Mouse (Mus musculus): Measurements from ENCODE around the gene Carm1. TPM values are rescaled to one million over a fixed set of nuclear protein-coding genes. Genes with fewer than 3 reads are reported as not detected.
A peak's percentile ranks its signal among the peaks of the same experiment; 100 is the strongest.
"Not testable (repeated sequence)": the region's sequence is repeated elsewhere in the genome, so short reads cannot be mapped to it uniquely, and the experiment has no call there.

Gene Carm1
- polyA plus RNA-seq, 1 experiment from 2014 or later, result 42.0 TPM

- Histone ChIP-seq H3K36me3 (ENCODE audit: control insufficient read depth, insufficient read depth, low read length) (no peaks in the 10 kb centered on the region), H3K4me1 (ENCODE audit: control insufficient read depth, insufficient read depth, low read length) (no peaks in the 10 kb centered on the region), H3K4me2 (ENCODE audit: low read length) (no peak overlapping the region), H3K4me3 (replicated peaks; ENCODE audit: low read depth, low read length) (no peak overlapping the region), H3K27ac (replicated peaks; ENCODE audit: low read depth, low read length) (no peak overlapping the region), H3K9ac (replicated peaks; ENCODE audit: low read length) (no peak overlapping the region), H3K27me3 (ENCODE audit: control insufficient read depth, insufficient read depth, low read length) (no peaks in the 10 kb centered on the region), H3K9me3 (ENCODE audit: control insufficient read depth, low read length) (no peaks in the 10 kb centered on the region)
- ATAC-seq (ENCODE audit: low FRiP score, low TSS enrichment), result no peak
- WGBS, result 89% methylated on average over 3 of the region's 3 CpGs
- DNase-seq, result no peak
These were observed 20.1 kb upstream of the Carm1 start for GRCm38 (mm10) chr9:21526634-21526944.

- H3K27me3 ChIP-seq (ENCODE audit: control insufficient read depth, insufficient read depth, low read length), result no peaks in the 10 kb centered on the region
- DNase-seq (no peak), ATAC-seq (ENCODE audit: low FRiP score, low TSS enrichment) (no peak)
- no peaks in the 10 kb centered on the region for H3K4me1 ChIP-seq (ENCODE audit: control insufficient read depth, insufficient read depth, low read length)
- H3K27ac ChIP-seq (replicated peaks; ENCODE audit: low read depth, low read length), result no peak overlapping the region
- H3K36me3 ChIP-seq (ENCODE audit: control insufficient read depth, insufficient read depth, low read length), result no peaks in the 10 kb centered on the region
- H3K4me2 ChIP-seq (ENCODE audit: low read length), result no peak overlapping the region
- no peak overlapping the region for H3K9ac ChIP-seq (replicated peaks; ENCODE audit: low read length)
- no peaks in the 10 kb centered on the region for H3K9me3 ChIP-seq (ENCODE audit: control insufficient read depth, low read length)
- 90% methylated on average over 2 of the region's 2 CpGs for WGBS
- H3K4me3 ChIP-seq (replicated peaks; ENCODE audit: low read depth, low read length), result no peak overlapping the region
These were observed 19.4 kb upstream of the Carm1 start for GRCm38 (mm10) chr9:21527100-21527801.

- 82% methylated on average over 1 of the region's 1 CpGs for WGBS
- Histone ChIP-seq H3K4me3 (replicated peaks; ENCODE audit: low read depth, low read length) (no peak overlapping the region), H3K27me3 (ENCODE audit: control insufficient read depth, insufficient read depth, low read length) (no peaks in the 10 kb centered on the region), H3K27ac (replicated peaks; ENCODE audit: low read depth, low read length) (no peak overlapping the region), H3K36me3 (ENCODE audit: control insufficient read depth, insufficient read depth, low read length) (no peaks in the 10 kb centered on the region), H3K9me3 (ENCODE audit: control insufficient read depth, low read length) (no peaks in the 10 kb centered on the region), H3K4me1 (ENCODE audit: control insufficient read depth, insufficient read depth, low read length) (no peaks in the 10 kb centered on the region), H3K9ac (replicated peaks; ENCODE audit: low read length) (no peak overlapping the region), H3K4me2 (ENCODE audit: low read length) (no peak overlapping the region)
- no peak for DNase-seq
- ATAC-seq (ENCODE audit: low FRiP score, low TSS enrichment), result no peak
These were observed 18.8 kb upstream of the Carm1 start for GRCm38 (mm10) chr9:21527917-21528324.

- Histone ChIP-seq H3K4me1 (ENCODE audit: control insufficient read depth, insufficient read depth, low read length) (no peaks in the 10 kb centered on the region), H3K4me2 (ENCODE audit: low read length) (no peak overlapping the region), H3K9ac (replicated peaks; ENCODE audit: low read length) (no peak overlapping the region), H3K27ac (replicated peaks; ENCODE audit: low read depth, low read length) (no peak overlapping the region), H3K9me3 (ENCODE audit: control insufficient read depth, low read length) (no peaks in the 10 kb centered on the region), H3K27me3 (ENCODE audit: control insufficient read depth, insufficient read depth, low read length) (no peaks in the 10 kb centered on the region), H3K4me3 (replicated peaks; ENCODE audit: low read depth, low read length) (no peak overlapping the region), H3K36me3 (ENCODE audit: control insufficient read depth, insufficient read depth, low read length) (no peaks in the 10 kb centered on the region)
- 96% methylated on average over 14 of the region's 14 CpGs for WGBS
- ATAC-seq (ENCODE audit: low FRiP score, low TSS enrichment) (no peak), DNase-seq (no peak)
These were observed 10.2 kb upstream of the Carm1 start for GRCm38 (mm10) chr9:21536501-21536900.

GRCm38 (mm10) chr9:21537009-21537408 is 9.7 kb upstream of the Carm1 start:
- H3K27me3 ChIP-seq (ENCODE audit: control insufficient read depth, insufficient read depth, low read length), result no peaks in the 10 kb centered on the region
- no peaks in the 10 kb centered on the region for H3K9me3 ChIP-seq (ENCODE audit: control insufficient read depth, low read length)
- no peaks in the 10 kb centered on the region for H3K4me1 ChIP-seq (ENCODE audit: control insufficient read depth, insufficient read depth, low read length)
- no peak for ATAC-seq (ENCODE audit: low FRiP score, low TSS enrichment)
- H3K4me2 ChIP-seq (ENCODE audit: low read length), result no peak overlapping the region
- H3K9ac ChIP-seq (replicated peaks; ENCODE audit: low read length), result no peak overlapping the region
- no peak overlapping the region for H3K4me3 ChIP-seq (replicated peaks; ENCODE audit: low read depth, low read length)
- WGBS, result 70% methylated on average over 4 of the region's 4 CpGs
- no peaks in the 10 kb centered on the region for H3K36me3 ChIP-seq (ENCODE audit: control insufficient read depth, insufficient read depth, low read length)
- no peak overlapping the region for H3K27ac ChIP-seq (replicated peaks; ENCODE audit: low read depth, low read length)
- no peak for DNase-seq

- DNase-seq (no peak), ATAC-seq (ENCODE audit: low FRiP score, low TSS enrichment) (no peak)
- no peak overlapping the region for H3K27ac ChIP-seq (replicated peaks; ENCODE audit: low read depth, low read length)
- no peaks in the 10 kb centered on the region for H3K27me3 ChIP-seq (ENCODE audit: control insufficient read depth, insufficient read depth, low read length)
- H3K4me3 ChIP-seq (replicated peaks; ENCODE audit: low read depth, low read length), result no peak overlapping the region
- no peaks in the 10 kb centered on the region for H3K9me3 ChIP-seq (ENCODE audit: control insufficient read depth, low read length)
- no peak overlapping the region for H3K4me2 ChIP-seq (ENCODE audit: low read length)
- H3K36me3 ChIP-seq (ENCODE audit: control insufficient read depth, insufficient read depth, low read length), result no peaks in the 10 kb centered on the region
- WGBS, result 82% methylated on average over 7 of the region's 7 CpGs
- H3K9ac ChIP-seq (replicated peaks; ENCODE audit: low read length), result no peak overlapping the region
- 0 out of 2 replicates have a peak, but pooled peaks cover 6% of the 10 kb centered on the region for H3K4me1 ChIP-seq (ENCODE audit: control insufficient read depth, insufficient read depth, low read length)
These were observed 6.5 kb upstream of the Carm1 start for GRCm38 (mm10) chr9:21539981-21540753.

- 90% methylated on average over 2 of the region's 2 CpGs for WGBS
- not testable (repeated sequence) for H3K9me3 ChIP-seq (ENCODE audit: control insufficient read depth, low read length); H3K27ac ChIP-seq (replicated peaks; ENCODE audit: low read depth, low read length); DNase-seq; H3K27me3 ChIP-seq (ENCODE audit: control insufficient read depth, insufficient read depth, low read length); H3K9ac ChIP-seq (replicated peaks; ENCODE audit: low read length); H3K4me1 ChIP-seq (ENCODE audit: control insufficient read depth, insufficient read depth, low read length); ATAC-seq (ENCODE audit: low FRiP score, low TSS enrichment); H3K4me3 ChIP-seq (replicated peaks; ENCODE audit: low read depth, low read length); H3K4me2 ChIP-seq (ENCODE audit: low read length); H3K36me3 ChIP-seq (ENCODE audit: control insufficient read depth, insufficient read depth, low read length)
These were observed 4.7 kb upstream of the Carm1 start for GRCm38 (mm10) chr9:21542001-21542400.

GRCm38 (mm10) chr9:21545351-21545915 is 1.3 kb upstream of the Carm1 start:
- DNase-seq, result no peak
- 4% methylated on average over 9 of the region's 9 CpGs for WGBS
- no peaks in the 10 kb centered on the region for H3K9me3 ChIP-seq (ENCODE audit: control insufficient read depth, low read length)

More at GRCm38 (mm10) chr9:21545351-21545915, 1.3 kb upstream of the Carm1 start:
- peaks cover 3% of the 10 kb centered on the region; the same call in 1 of the 2 replicates for H3K36me3 ChIP-seq (ENCODE audit: control insufficient read depth, insufficient read depth, low read length)
- H3K27me3 ChIP-seq (ENCODE audit: control insufficient read depth, insufficient read depth, low read length), result no peaks in the 10 kb centered on the region
- peak overlapping the region; percentile 74 for H3K4me3 ChIP-seq (replicated peaks; ENCODE audit: low read depth, low read length)
- H3K27ac ChIP-seq (replicated peaks; ENCODE audit: low read depth, low read length), result peak overlapping the region; percentile 98
- H3K4me1 ChIP-seq (ENCODE audit: control insufficient read depth, insufficient read depth, low read length), result peaks cover 18% of the 10 kb centered on the region
- ATAC-seq (ENCODE audit: low FRiP score, low TSS enrichment), result peak; percentile 32
- H3K9ac ChIP-seq (replicated peaks; ENCODE audit: low read length), result peak overlapping the region; percentile 94
- H3K4me2 ChIP-seq (ENCODE audit: low read length), result peak overlapping the region; percentile 67

Data from midbrain, embryonic 14.5 days (tissue).